In genomic region chr4:89000855-89001254, GRCm38 (mm10) we compare ENCODE assay signal across 24 mouse cellular contexts.
DNase-seq lines count a peak whose midpoint lies in the region; TF ChIP-seq lines count a peak whose summit lies in the region.
"Had no signal": no experiment of that assay in that cellular context is flagged by ENCODE, and none has a peak within 500 bp of the region (broad histone marks: within the 10 kb centered on the region; RNA-seq: fewer than 3 reads in every experiment).

No protein-coding gene starts in this region.

- H3K79me2 ChIP-seq in myocyte (ENCODE audit: control insufficient read depth, insufficient read depth) = no peaks in the 10 kb centered on the region

- no peak overlapping the region for H3ac ChIP-seq in myocyte (ENCODE audit: control insufficient read depth, insufficient read length)

- TF ChIP-seq POLR2A in myocyte (IDR thresholded peaks at IDR 0.05; ENCODE audit: insufficient read length, low read depth) = no peak

- no peaks in the 10 kb centered on the region for H3K36me3 ChIP-seq in myocyte (ENCODE audit: control insufficient read depth, insufficient read depth)
- H3K36me3 ChIP-seq: embryonic facial prominence, embryonic 10.5 days; embryonic facial prominence, embryonic 13.5 days; forebrain, embryonic 10.5 days; heart, embryonic 12.5 days; heart, embryonic 15.5 days; hindbrain, embryonic 10.5 days; hindbrain, embryonic 13.5 days had no signal

- intact Hi-C loops in left cerebral cortex, postnatal 25 days (cut with DNase I) = no loop called here

- H3K4me2 ChIP-seq in myocyte (ENCODE audit: low read depth) = peak overlapping the region; percentile 16
- H3K4me2 ChIP-seq: embryonic facial prominence, embryonic 13.5 days; forebrain, embryonic 13.5 days; heart, embryonic 12.5 days; heart, embryonic 15.5 days; hindbrain, embryonic 13.5 days had no signal

- no peaks in the 10 kb centered on the region for H3K27me3 ChIP-seq in myocyte (ENCODE audit: control insufficient read depth, insufficient read depth, insufficient read length)
- H3K27me3 ChIP-seq: embryonic facial prominence, embryonic 13.5 days; forebrain, embryonic 13.5 days; heart, embryonic 12.5 days; heart, embryonic 15.5 days; hindbrain, embryonic 13.5 days had no signal

- no peak overlapping the region for H3K4me3 ChIP-seq in myocyte
- H3K4me3 ChIP-seq: embryonic facial prominence, embryonic 10.5 days; embryonic facial prominence, embryonic 13.5 days; forebrain, embryonic 10.5 days; forebrain, embryonic 13.5 days; heart, embryonic 12.5 days; heart, embryonic 15.5 days; hindbrain, embryonic 10.5 days; hindbrain, embryonic 13.5 days had no signal

- DNase-seq in left cerebral cortex, postnatal 25 days (ENCODE audit: low spot score in 2 of 2) = peak; percentile 8 to 59
- no peak for DNase-seq in left cerebral cortex, adult 11 months (ENCODE audit: low spot score)
- DNase-seq in brain, adult 2 months (ENCODE audit: low read depth, low spot score) = peak; percentile 43
- no peak for DNase-seq in thymus, postnatal 25 days
- DNase-seq in cerebellum, postnatal 4 days (ENCODE audit: low spot score in 2 of 2) = no peak
- DNase-seq: adrenal gland, adult 8-10 months; adrenal gland, postnatal 25 days; cerebellum, adult 18-20 months; cerebellum, adult 9-10 months; cerebellum, postnatal 25 days; embryo, embryonic 11 days; gastrocnemius, postnatal 25 days; heart, adult 18-20 months; heart, postnatal 10 days; heart, postnatal 36 days had no signal

TF ChIP-seq in myocyte, 11 proteins besides CTCF, POLR2A, EP300 and RAD21:
- TF ChIP-seq SRF (IDR thresholded peaks at IDR 0.05; ENCODE audit: control insufficient read depth, insufficient read length, low read depth) (no peak), MYOD1 (IDR thresholded peaks at IDR 0.05; ENCODE audit: control insufficient read depth in 1 of 3, insufficient read length in 2 of 3, low read depth in 2 of 3) (no peak)

Comparison
In these comparisons a context has a peak if more than half of its experiments do, and no peak if none do; other contexts are left out.
1. DNase-seq: peak in left cerebral cortex, postnatal 25 days (2 of 2) and brain, adult 2 months (single experiment); none in left cerebral cortex, adult 11 months (single experiment), thymus, postnatal 25 days (single experiment) and cerebellum, postnatal 4 days (0 of 2).